Mouse (Mus musculus) intestine, embryonic 16.5 days (tissue): ENCODE measurements around the gene Aebp1. TPM values are rescaled to one million over a fixed set of nuclear protein-coding genes. Genes with fewer than 3 reads are reported as not detected.

ENCODE experiments used
- ATAC-seq: fragments of 200-750 bp; cut with Nextera tagmentation; 2 replicates; pipeline ENCODE4 v1.8.0; 2017; ENCODE audit warnings: moderate TSS enrichment, moderate library complexity
- H3K27ac ChIP-seq: fragments of 300-500 bp; sonication (generic); 2 replicates; pipeline ENCODE4 v1.5.1; 2014; ENCODE audit warnings: mild to moderate bottlenecking, low read length
- H3K27me3 ChIP-seq: fragments of 300-500 bp; sonication (generic); replicated peaks from 2 replicates; pipeline ENCODE4 v1.6.1; 2014; ENCODE audit warnings: low read length, control low read depth, mixed read lengths; ENCODE audit not compliant: control insufficient read depth, insufficient read depth
- H3K36me3 ChIP-seq: fragments of 300-500 bp; sonication (generic); 2 replicates; pipeline ENCODE4 v1.6.1; 2014; ENCODE audit warnings: low read length, control low read depth; ENCODE audit not compliant: control insufficient read depth, insufficient read depth
- H3K4me1 ChIP-seq: fragments of 300-500 bp; sonication (generic); 2 replicates; pipeline ENCODE4 v1.6.1; 2014; ENCODE audit warnings: low read length, control low read depth, mixed read lengths; ENCODE audit not compliant: control insufficient read depth, insufficient read depth
- H3K4me2 ChIP-seq: fragments of 300-500 bp; sonication (generic); 2 replicates; pipeline ENCODE4 v1.6.1; 2014; ENCODE audit warnings: low read depth, low read length, control low read depth
- H3K4me3 ChIP-seq: fragments of 300-500 bp; sonication (generic); 2 replicates; pipeline ENCODE4 v1.5.1; 2014; ENCODE audit warnings: mild to moderate bottlenecking, low read length
- H3K9ac ChIP-seq: fragments of 300-500 bp; sonication (generic); 2 replicates; pipeline ENCODE4 v1.6.1; 2014; ENCODE audit warnings: low read depth, low read length
- H3K9me3 ChIP-seq: fragments of 300-500 bp; sonication (generic); 2 replicates; pipeline ENCODE4 v1.6.1; 2016; ENCODE audit warnings: low read length, control low read depth; ENCODE audit not compliant: control insufficient read depth
- WGBS: fragments of 180-500 bp; shearing (Covaris S2); extraction: QIAGEN DNeasy Blood & Tissue Kit; methylation state at CpG from one replicate; pipeline ENCODE4 v1.1.7; 2014; 5-methylcytosine and 5-hydroxymethylcytosine counted together
- polyA plus RNA-seq: library from polyadenylated mRNA; unstranded; fragments of >200 nt; fragmentation: Nextera tagmentation; extraction: Ambion mirVana; gene quantifications from 2 replicates; pipeline ENCODE4 v1.2.1, GENCODE M21; 2015

Gene Aebp1
- polyA plus RNA-seq, 1 experiment from 2014 or later: 38.4 TPM

DNA sequence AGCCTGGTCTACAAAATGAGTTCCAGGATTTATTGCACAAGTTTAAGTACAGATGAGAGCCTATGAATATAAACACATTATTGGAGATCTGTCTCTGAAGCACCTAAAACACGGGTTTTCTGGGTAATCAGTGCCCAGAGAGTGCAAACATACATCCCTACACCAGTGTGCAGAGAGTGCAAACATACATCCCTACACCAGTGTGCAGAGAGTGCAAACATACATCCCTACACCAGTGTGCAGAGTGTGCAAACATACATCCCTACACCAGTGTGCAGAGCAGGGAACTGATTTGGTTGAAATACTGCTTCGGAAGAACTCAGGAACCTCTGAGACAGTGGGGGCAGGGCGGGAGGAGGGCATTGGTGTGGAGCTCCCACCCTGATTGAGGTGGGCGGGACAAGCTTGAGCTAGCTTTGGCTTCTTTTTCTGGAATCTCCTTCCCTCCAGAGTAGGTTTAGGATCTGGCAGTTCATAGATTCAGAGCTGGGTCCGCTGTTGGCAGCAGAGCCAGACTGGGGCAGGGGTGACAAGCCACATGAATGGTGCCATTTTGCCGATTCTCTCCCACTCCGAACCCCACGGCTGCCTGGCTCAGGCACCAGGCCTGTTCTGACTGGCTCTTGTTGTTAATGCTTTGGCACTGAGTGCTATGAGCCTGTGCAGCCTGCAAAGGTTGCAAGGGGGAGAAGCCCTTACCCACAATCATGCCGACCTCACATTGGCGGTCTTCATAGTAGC lies 44.2 kb downstream of the Aebp1 start:
- H3K27ac ChIP-seq: no peak overlapping the region
- no peak overlapping the region for H3K4me2 ChIP-seq
- H3K9ac ChIP-seq: no peak overlapping the region
- WGBS: 82% methylated on average over 10 of the region's 10 CpGs
- H3K27me3 ChIP-seq: no peaks in the 10 kb centered on the region
- no peak for ATAC-seq
- H3K4me3 ChIP-seq: no peak overlapping the region
- H3K9me3 ChIP-seq: no peaks in the 10 kb centered on the region
- no peaks in the 10 kb centered on the region for H3K36me3 ChIP-seq
- H3K4me1 ChIP-seq: peaks cover 28% of the 10 kb centered on the region

DNA sequence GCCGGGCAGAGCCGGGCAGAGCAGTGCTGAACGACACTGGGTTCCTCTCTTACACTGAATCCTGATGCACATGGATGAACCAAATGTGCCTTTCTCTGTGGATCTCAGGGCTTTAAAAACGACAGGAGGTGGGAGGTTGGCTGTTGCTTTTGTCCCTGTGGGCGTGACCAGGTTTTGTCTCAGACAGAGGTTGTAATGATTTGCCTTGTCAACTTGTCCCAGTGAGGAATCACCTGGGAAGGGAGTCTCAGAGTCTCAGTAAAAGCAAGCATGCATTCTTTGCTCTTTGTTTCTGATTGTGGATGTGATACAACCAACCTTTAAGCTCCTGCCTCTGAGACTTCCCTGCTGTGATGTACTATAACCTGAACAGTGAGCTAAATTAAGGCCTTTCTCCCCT lies 45.3 kb downstream of the Aebp1 start:
- Histone ChIP-seq H3K9ac (no peak overlapping the region), H3K9me3 (no peaks in the 10 kb centered on the region), H3K36me3 (no peaks in the 10 kb centered on the region), H3K4me3 (no peak overlapping the region), H3K4me1 (peaks cover 17% of the 10 kb centered on the region), H3K27ac (no peak overlapping the region), H3K27me3 (no peaks in the 10 kb centered on the region), H3K4me2 (no peak overlapping the region)
- ATAC-seq: no peak
- WGBS: 60% methylated on average over 5 of the region's 5 CpGs

DNA sequence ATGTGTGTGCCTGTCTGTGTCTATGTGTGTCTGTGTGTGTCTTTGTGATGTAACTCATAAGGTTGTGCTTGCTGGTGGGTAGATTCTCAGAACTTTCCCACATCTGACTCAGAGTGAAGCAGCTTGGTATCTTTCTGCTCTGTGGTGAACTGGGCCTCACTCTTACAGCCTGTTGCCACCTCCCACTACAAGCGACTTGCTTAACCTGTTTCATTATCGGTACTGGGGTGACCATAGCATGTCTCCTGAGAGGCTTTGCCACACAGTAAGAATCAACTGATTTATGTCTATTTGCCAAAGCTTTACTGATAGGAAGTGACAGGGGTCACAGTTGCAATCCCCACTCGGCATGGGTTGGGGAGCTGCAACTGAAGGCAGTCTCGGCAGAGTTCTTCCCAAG lies 46.9 kb downstream of the Aebp1 start:
- Histone ChIP-seq H3K27me3 (no peaks in the 10 kb centered on the region), H3K4me2 (no peak overlapping the region), H3K27ac (peak overlapping the region; percentile 78), H3K4me1 (peaks cover 14% of the 10 kb centered on the region), H3K4me3 (no peak overlapping the region), H3K9me3 (no peaks in the 10 kb centered on the region), H3K36me3 (no peaks in the 10 kb centered on the region), H3K9ac (no peak overlapping the region; the same call in 1 of the 2 replicates)
- WGBS: 39% methylated on average over 4 of the region's 4 CpGs
- ATAC-seq: peak; percentile 94

DNA sequence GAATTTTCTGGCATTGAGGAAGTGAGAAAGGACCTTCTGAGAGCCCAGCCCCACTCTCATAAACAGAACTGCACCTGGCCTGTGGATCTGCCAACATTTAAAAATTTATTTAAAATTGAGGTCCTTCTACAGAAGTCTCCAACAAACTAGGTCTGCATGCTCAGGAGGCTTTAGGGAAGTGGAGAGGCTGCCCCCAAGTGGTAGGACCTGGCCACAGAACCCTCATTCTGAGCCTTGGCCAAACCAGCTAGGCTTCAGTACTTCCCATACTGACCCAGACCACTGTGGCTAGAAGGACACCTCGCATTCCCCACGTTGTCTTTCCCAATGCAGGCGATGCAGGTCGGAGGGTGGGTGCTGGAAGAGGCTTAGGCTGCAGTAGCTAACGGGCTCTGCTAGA lies 50.9 kb downstream of the Aebp1 start:
- H3K9ac ChIP-seq: no peak overlapping the region
- WGBS: 33% methylated on average over 5 of the region's 5 CpGs
- peak; percentile 48; the same call in 1 of the 2 replicates for ATAC-seq
- no peak overlapping the region for H3K27ac ChIP-seq
- no peak overlapping the region for H3K4me3 ChIP-seq
- no peaks in the 10 kb centered on the region for H3K9me3 ChIP-seq
- no peaks in the 10 kb centered on the region for H3K27me3 ChIP-seq
- no peaks in the 10 kb centered on the region for H3K36me3 ChIP-seq
- H3K4me2 ChIP-seq: no peak overlapping the region
- peaks cover 14% of the 10 kb centered on the region for H3K4me1 ChIP-seq

DNA sequence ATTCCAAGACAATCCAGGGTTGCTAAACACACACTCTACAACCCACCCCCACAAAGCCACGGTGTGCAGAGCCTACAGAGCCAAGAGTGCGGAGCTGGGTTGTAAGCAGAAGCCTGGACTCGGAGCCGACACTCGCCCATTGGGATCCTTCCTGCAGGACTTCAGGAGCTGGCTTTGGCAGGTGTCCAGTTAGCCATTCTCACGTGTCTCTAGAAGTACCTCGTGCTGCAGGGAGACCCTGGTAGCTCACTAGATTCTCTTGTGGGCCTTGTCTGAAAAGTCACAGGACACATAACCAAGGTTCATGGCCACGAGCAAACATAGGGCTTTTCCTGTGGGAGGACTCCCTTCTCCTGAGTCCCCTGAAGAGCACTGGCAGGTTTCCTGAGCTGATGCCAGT lies 51.5 kb downstream of the Aebp1 start:
- no peak overlapping the region for H3K9ac ChIP-seq
- WGBS: 68% methylated on average over 8 of the region's 8 CpGs
- ATAC-seq: no peak
- H3K4me1 ChIP-seq: peaks cover 13% of the 10 kb centered on the region
- H3K4me3 ChIP-seq: no peak overlapping the region
- H3K27me3 ChIP-seq: no peaks in the 10 kb centered on the region
- H3K27ac ChIP-seq: no peak overlapping the region
- H3K4me2 ChIP-seq: no peak overlapping the region
- H3K36me3 ChIP-seq: no peaks in the 10 kb centered on the region
- no peaks in the 10 kb centered on the region for H3K9me3 ChIP-seq

DNA sequence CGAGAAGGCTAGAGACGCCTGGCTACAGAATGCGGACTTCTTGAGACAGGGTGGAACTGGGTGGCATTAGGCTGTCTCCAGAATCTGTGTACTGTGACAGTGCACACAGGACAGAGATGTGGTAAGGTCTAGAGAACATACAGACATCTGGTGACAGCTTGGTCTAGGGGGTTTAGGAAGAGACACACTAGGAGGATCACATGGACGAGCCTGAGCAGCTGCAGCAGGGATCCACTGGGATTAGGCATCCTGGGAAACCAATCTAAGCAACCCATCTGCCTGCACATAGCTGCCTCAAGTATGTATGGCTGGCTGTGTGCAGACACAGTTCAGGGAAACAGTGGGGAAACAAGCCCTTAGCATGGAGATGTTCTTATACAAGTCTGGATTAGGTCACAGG lies 52.2 kb downstream of the Aebp1 start:
- ATAC-seq: no peak
- WGBS: 80% methylated on average over 4 of the region's 4 CpGs
- Histone ChIP-seq H3K27me3 (no peaks in the 10 kb centered on the region), H3K4me2 (no peak overlapping the region), H3K27ac (no peak overlapping the region), H3K9me3 (no peaks in the 10 kb centered on the region), H3K9ac (no peak overlapping the region), H3K4me3 (no peak overlapping the region), H3K4me1 (peaks cover 9% of the 10 kb centered on the region), H3K36me3 (no peaks in the 10 kb centered on the region)

DNA sequence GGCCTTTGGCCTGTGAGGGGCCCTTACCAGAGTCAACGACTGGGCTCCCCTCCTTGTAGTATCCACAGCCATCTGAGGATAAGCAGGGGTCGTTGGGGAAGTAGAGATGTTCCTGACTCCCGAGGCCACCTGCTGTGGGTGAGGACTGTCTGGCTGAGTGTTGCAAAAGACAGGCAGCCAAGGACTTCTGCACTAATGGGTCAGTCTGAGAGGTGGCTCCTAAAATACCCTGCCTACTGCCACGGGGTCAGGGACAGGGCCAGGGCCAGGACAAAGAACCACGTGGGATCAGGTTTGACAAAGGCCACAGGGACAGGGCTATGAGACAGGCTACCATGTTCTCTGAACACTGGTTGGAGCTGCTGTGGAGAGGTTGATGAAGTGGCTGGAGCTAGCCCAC lies 53.2 kb downstream of the Aebp1 start:
- Histone ChIP-seq H3K4me3 (no peak overlapping the region), H3K27me3 (no peaks in the 10 kb centered on the region), H3K9ac (no peak overlapping the region), H3K27ac (no peak overlapping the region), H3K4me2 (no peak overlapping the region), H3K36me3 (no peaks in the 10 kb centered on the region), H3K9me3 (no peaks in the 10 kb centered on the region), H3K4me1 (no peaks in the 10 kb centered on the region)
- no peak for ATAC-seq
- whole genome bisulfite sequencing: 53% methylated on average over 5 of the region's 5 CpGs

DNA sequence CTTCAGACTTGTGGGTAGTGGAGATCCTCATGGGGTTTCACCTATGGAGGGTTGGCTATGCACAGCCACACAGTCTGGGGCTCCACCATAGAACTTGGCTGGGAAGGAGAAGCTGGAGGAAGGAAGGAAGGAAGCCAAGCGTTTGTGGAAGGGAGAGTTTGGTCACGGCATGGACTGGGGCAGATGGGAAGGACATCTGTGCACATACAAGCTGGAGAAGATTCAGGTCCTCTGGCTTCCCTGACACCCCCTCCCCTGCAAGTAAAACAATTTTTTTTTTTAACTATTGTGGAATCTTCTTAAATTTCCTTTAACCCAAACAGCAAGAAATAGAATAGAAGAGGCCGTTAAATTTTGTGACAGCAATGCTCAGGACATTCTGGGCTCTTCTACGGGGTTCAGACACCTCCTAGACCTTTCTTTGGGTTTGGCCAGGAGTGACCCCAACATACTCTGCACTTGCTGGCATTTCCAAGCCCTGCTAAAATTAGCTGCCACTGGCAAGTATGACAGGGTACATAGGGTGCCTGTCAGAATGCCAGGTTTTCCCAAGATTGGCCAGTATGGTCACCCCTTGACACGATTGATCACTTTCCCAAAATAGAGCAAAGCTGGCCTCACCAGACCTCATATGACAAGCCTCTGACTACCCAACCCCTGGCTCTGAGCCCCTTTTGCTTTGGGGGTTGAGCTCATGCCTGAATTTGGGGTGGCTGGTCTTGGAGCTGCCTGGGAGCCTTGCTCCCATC lies 53.9 kb downstream of the Aebp1 start:
- Histone ChIP-seq H3K4me2 (no peak overlapping the region), H3K27ac (no peak overlapping the region), H3K27me3 (no peaks in the 10 kb centered on the region), H3K9ac (no peak overlapping the region), H3K9me3 (no peaks in the 10 kb centered on the region), H3K4me3 (no peak overlapping the region), H3K4me1 (no peaks in the 10 kb centered on the region), H3K36me3 (no peaks in the 10 kb centered on the region)
- 83% methylated on average over 5 of the region's 5 CpGs for WGBS
- ATAC-seq: no peak

DNA sequence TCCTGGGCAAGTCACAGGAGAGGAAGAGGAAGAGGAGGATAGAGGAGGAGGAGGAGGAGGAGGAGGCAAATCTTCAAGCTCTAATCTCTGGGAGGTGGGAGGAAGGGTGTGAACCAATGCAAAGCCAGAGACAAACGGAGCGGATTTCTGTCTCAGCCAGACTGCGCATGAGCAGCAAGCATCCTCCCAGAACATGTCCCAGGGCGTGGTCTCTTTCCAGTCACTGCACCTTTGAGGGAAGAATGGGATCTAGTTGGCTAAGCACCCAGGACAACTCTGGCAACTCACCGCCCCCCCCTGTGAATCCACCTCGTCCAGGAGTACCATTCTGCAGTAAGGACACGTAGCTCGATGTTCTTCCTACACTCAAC lies 54.4 kb downstream of the Aebp1 start:
- Histone ChIP-seq H3K27me3 (no peaks in the 10 kb centered on the region), H3K4me3 (no peak overlapping the region), H3K4me2 (no peak overlapping the region), H3K27ac (no peak overlapping the region), H3K9me3 (no peaks in the 10 kb centered on the region), H3K9ac (no peak overlapping the region), H3K36me3 (no peaks in the 10 kb centered on the region), H3K4me1 (no peaks in the 10 kb centered on the region)
- no peak for ATAC-seq
- whole genome bisulfite sequencing: 65% methylated on average over 8 of the region's 8 CpGs
